Mouse (Mus musculus): ENCODE results near the gene Srek1. TPM values are rescaled to one million over a fixed set of nuclear protein-coding genes. Genes with fewer than 3 reads are reported as not detected.

Srek1 gene
- polyA plus RNA-seq, 1 experiment from 2014 or later = 17.6 TPM

GRCm38 (mm10) chr13:103779922-103780585 is 5.6 kb upstream of the Srek1 start:
- H3K36me3 ChIP-seq (ENCODE audit: control insufficient read depth, insufficient read depth) = no peaks in the 10 kb centered on the region
- H3K27ac ChIP-seq (ENCODE audit: low read length) = no peak overlapping the region
- H3K27me3 ChIP-seq (ENCODE audit: control insufficient read depth, insufficient read depth, low read depth, low read length) = no peaks in the 10 kb centered on the region
- H3K4me3 ChIP-seq (ENCODE audit: low read depth, low read length) = no peak overlapping the region
- H3K4me1 ChIP-seq (ENCODE audit: control insufficient read depth, low read depth, low read length) = peaks cover under 1% of the 10 kb centered on the region; the same call in 1 of the 2 replicates
- no peak overlapping the region for H3K9ac ChIP-seq (ENCODE audit: low read depth, low read length)
- 25% methylated on average over 11 of the region's 11 CpGs for WGBS (ENCODE audit: insufficient replicate concordance)
- ATAC-seq (ENCODE audit: low read depth) = peak; percentile 43; the same call in 1 of the 2 replicates
- no peaks in the 10 kb centered on the region for H3K9me3 ChIP-seq (replicated peaks; ENCODE audit: control insufficient read depth, low read length)
- H3K4me2 ChIP-seq (ENCODE audit: low read depth, low read length) = no peak overlapping the region

DNA sequence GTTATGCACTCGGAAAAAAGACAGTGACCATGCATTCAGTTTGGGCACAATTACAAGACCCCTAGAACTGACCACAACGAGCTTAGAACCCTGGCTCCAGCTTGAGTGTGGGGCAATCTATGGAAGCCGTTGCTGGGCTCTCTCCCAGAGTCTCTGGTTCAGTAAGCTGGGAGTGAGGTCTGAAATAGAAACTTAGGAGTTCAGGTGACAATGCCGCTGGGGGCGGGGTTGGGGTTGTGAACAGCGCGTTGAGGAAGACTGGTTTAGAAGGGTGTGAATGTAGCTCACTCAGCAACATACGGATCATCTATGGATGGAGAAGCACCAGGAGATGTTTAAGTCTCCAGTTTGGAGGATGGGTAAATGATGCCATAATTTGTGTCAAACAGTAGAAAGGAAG is 2.7 kb upstream of the Srek1 start:
- no peaks in the 10 kb centered on the region for H3K27me3 ChIP-seq (ENCODE audit: control insufficient read depth, insufficient read depth, low read depth, low read length)
- WGBS (ENCODE audit: insufficient replicate concordance) = 58% methylated on average over 8 of the region's 8 CpGs
- no peaks in the 10 kb centered on the region for H3K36me3 ChIP-seq (ENCODE audit: control insufficient read depth, insufficient read depth)
- no peak overlapping the region for H3K4me3 ChIP-seq (ENCODE audit: low read depth, low read length)
- no peak for ATAC-seq (ENCODE audit: low read depth)
- H3K27ac ChIP-seq (ENCODE audit: low read length) = no peak overlapping the region
- no peak overlapping the region for H3K9ac ChIP-seq (ENCODE audit: low read depth, low read length)
- peaks cover 11% of the 10 kb centered on the region for H3K4me1 ChIP-seq (ENCODE audit: control insufficient read depth, low read depth, low read length)
- no peak overlapping the region for H3K4me2 ChIP-seq (ENCODE audit: low read depth, low read length)
- no peaks in the 10 kb centered on the region for H3K9me3 ChIP-seq (replicated peaks; ENCODE audit: control insufficient read depth, low read length)

DNA sequence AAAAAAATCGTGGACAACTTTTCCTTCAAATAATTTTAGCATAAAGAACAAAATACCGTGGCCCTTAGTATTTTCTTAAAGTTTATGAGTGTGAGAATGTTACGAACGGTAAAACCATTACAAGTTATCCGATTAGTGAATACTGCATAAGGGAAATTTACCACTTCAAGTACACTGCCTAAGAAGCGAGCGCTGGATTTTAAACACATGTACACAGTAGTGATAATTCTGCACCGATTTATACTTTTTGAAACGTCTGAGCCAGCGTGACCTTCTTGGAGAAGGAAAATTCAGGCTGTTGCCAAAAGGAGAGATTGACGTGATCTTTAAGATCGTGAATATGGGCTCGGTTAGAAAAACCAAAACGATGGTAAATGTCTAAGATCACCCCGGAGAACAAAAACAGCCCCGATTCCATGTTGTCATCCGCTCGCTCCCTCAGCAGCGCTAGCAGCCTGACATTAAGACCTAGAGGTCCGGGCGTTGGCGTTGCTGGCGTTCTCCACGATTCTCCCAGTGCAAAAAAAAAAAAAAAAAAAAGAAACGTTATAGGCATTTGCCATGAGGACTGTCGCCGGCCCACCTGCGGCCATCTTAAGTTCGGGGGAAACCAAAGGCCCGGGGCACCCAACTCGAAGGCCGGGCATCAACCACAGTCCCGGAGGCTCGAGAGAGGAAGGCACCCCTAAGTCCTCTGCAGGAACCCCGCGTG is 845 bp downstream of the Srek1 start:
- no peaks in the 10 kb centered on the region for H3K9me3 ChIP-seq (replicated peaks; ENCODE audit: control insufficient read depth, low read length)
- H3K4me3 ChIP-seq (ENCODE audit: low read depth, low read length) = peak overlapping the region; percentile 87
- H3K27me3 ChIP-seq (ENCODE audit: control insufficient read depth, insufficient read depth, low read depth, low read length) = no peaks in the 10 kb centered on the region
- WGBS (ENCODE audit: insufficient replicate concordance) = under 1% methylated on average over 36 of the region's 36 CpGs
- ATAC-seq (ENCODE audit: low read depth) = peak; percentile 51
- H3K4me1 ChIP-seq (ENCODE audit: control insufficient read depth, low read depth, low read length) = peaks cover 21% of the 10 kb centered on the region
- H3K27ac ChIP-seq (ENCODE audit: low read length) = peak overlapping the region; percentile 97
- H3K36me3 ChIP-seq (ENCODE audit: control insufficient read depth, insufficient read depth) = no peaks in the 10 kb centered on the region
- H3K4me2 ChIP-seq (ENCODE audit: low read depth, low read length) = peak overlapping the region; percentile 81
- peak overlapping the region; percentile 93 for H3K9ac ChIP-seq (ENCODE audit: low read depth, low read length)

DNA sequence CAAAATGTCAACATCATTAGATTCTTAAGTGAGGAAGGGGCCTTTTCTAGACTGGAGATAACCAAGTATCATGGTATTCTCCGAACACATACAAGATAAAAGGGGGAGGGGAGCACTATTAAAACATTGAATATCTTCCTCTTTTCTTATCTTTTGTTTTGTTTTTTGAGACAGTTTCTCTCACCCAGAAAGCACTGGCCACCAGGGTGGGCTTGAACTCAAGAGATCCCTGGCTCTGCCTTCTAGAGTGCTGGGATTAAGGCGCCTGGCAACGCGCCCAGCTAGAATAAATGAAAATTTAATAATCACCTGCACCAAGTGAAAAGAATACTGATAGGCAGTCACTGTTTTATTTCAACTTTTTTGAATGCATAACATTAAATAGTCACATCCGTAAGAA is 1.5 kb downstream of the Srek1 start:
- peak overlapping the region; percentile 57 for H3K9ac ChIP-seq (ENCODE audit: low read depth, low read length)
- H3K4me1 ChIP-seq (ENCODE audit: control insufficient read depth, low read depth, low read length) = peaks cover 21% of the 10 kb centered on the region
- 39% methylated on average over 5 of the region's 5 CpGs for WGBS (ENCODE audit: insufficient replicate concordance)
- peak overlapping the region; percentile 81 for H3K4me2 ChIP-seq (ENCODE audit: low read depth, low read length)
- no peaks in the 10 kb centered on the region for H3K9me3 ChIP-seq (replicated peaks; ENCODE audit: control insufficient read depth, low read length)
- H3K27me3 ChIP-seq (ENCODE audit: control insufficient read depth, insufficient read depth, low read depth, low read length) = no peaks in the 10 kb centered on the region
- peak overlapping the region; percentile 87 for H3K4me3 ChIP-seq (ENCODE audit: low read depth, low read length)
- H3K27ac ChIP-seq (ENCODE audit: low read length) = no peak overlapping the region
- no peak for ATAC-seq (ENCODE audit: low read depth)
- H3K36me3 ChIP-seq (ENCODE audit: control insufficient read depth, insufficient read depth) = no peaks in the 10 kb centered on the region

- ATAC-seq (ENCODE audit: low read depth) = no peak
- no peak overlapping the region for H3K9ac ChIP-seq (ENCODE audit: low read depth, low read length)
- H3K27me3 ChIP-seq (ENCODE audit: control insufficient read depth, insufficient read depth, low read depth, low read length) = no peaks in the 10 kb centered on the region
These were observed 3.6 kb downstream of the Srek1 start for GRCm38 (mm10) chr13:103770821-103771220.

DNA sequence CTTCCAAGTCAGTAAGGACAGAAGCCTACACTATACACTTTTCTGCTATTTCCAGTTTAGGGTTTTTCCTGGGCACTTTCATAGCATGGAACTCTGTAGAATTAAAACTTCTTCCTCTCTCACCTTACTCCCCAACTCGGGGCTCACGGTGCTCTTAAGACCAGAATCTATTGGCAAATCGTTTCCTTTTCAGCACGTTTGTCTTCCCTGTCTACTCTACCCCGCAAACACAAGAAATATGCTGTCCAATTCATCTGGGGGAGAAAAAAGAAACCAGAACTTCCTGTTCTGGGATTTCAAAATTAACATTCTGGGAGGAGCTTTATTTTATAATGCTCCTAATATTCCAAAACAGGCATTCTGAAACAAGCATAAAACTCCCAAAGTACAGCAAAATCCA is 6.5 kb downstream of the Srek1 start:
- ATAC-seq (ENCODE audit: low read depth) = no peak
- 42% methylated on average over 5 of the region's 5 CpGs for WGBS (ENCODE audit: insufficient replicate concordance)
- 0 out of 2 replicates have a peak, but pooled peaks cover 7% of the 10 kb centered on the region for H3K36me3 ChIP-seq (ENCODE audit: control insufficient read depth, insufficient read depth)

More at GRCm38 (mm10) chr13:103770821-103771220, 3.6 kb downstream of the Srek1 start:
- Histone ChIP-seq H3K4me1 (ENCODE audit: control insufficient read depth, low read depth, low read length) (peaks cover 21% of the 10 kb centered on the region), H3K4me3 (ENCODE audit: low read depth, low read length) (no peak overlapping the region), H3K9me3 (replicated peaks; ENCODE audit: control insufficient read depth, low read length) (no peaks in the 10 kb centered on the region), H3K36me3 (ENCODE audit: control insufficient read depth, insufficient read depth) (0 out of 2 replicates have a peak, but pooled peaks cover 4% of the 10 kb centered on the region), H3K27ac (ENCODE audit: low read length) (no peak overlapping the region), H3K4me2 (ENCODE audit: low read depth, low read length) (no peak overlapping the region)

DNA sequence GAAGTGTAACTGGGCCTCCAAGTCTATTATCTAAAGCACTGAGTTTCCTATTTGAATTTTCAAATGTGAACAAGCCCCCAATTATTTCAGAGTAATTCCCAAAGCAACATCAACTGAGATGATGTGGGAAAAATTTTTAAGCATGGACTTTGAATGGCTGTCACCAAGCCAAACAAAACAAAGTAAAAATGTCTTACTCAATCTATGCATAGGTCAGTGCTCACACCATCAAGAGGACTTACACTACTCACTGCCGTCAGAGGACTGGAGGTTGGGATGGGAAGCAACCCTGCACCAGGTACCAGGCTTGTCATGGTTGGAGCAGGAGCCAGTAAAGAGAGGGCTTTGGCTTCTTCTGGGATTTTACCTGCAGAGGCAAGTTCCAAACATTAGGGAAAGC is 10.8 kb downstream of the Srek1 start:
- Histone ChIP-seq H3K9me3 (replicated peaks; ENCODE audit: control insufficient read depth, low read length) (no peaks in the 10 kb centered on the region), H3K36me3 (ENCODE audit: control insufficient read depth, insufficient read depth) (peaks cover 25% of the 10 kb centered on the region), H3K27ac (ENCODE audit: low read length) (no peak overlapping the region), H3K4me1 (ENCODE audit: control insufficient read depth, low read depth, low read length) (no peaks in the 10 kb centered on the region), H3K4me2 (ENCODE audit: low read depth, low read length) (no peak overlapping the region), H3K4me3 (ENCODE audit: low read depth, low read length) (no peak overlapping the region), H3K9ac (ENCODE audit: low read depth, low read length) (no peak overlapping the region), H3K27me3 (ENCODE audit: control insufficient read depth, insufficient read depth, low read depth, low read length) (no peaks in the 10 kb centered on the region)
- peak; percentile 74 for ATAC-seq (ENCODE audit: low read depth)
- 75% methylated on average over 1 of the region's 1 CpGs for WGBS (ENCODE audit: insufficient replicate concordance)

More for the DNA sequence above, 6.5 kb downstream of the Srek1 start:
- Histone ChIP-seq H3K4me3 (ENCODE audit: low read depth, low read length) (no peak overlapping the region), H3K4me1 (ENCODE audit: control insufficient read depth, low read depth, low read length) (peaks cover 16% of the 10 kb centered on the region), H3K27me3 (ENCODE audit: control insufficient read depth, insufficient read depth, low read depth, low read length) (no peaks in the 10 kb centered on the region), H3K9ac (ENCODE audit: low read depth, low read length) (no peak overlapping the region), H3K27ac (ENCODE audit: low read length) (no peak overlapping the region), H3K9me3 (replicated peaks; ENCODE audit: control insufficient read depth, low read length) (no peaks in the 10 kb centered on the region), H3K4me2 (ENCODE audit: low read depth, low read length) (no peak overlapping the region)

GRCm38 (mm10) chr13:103761971-103762370 is 12.4 kb downstream of the Srek1 start:
- no peak overlapping the region for H3K9ac ChIP-seq (ENCODE audit: low read depth, low read length)
- no peak for ATAC-seq (ENCODE audit: low read depth)
- no peaks in the 10 kb centered on the region for H3K9me3 ChIP-seq (replicated peaks; ENCODE audit: control insufficient read depth, low read length)
- no peak overlapping the region for H3K27ac ChIP-seq (ENCODE audit: low read length)
- peaks cover 32% of the 10 kb centered on the region for H3K36me3 ChIP-seq (ENCODE audit: control insufficient read depth, insufficient read depth)
- no peak overlapping the region for H3K4me2 ChIP-seq (ENCODE audit: low read depth, low read length)
- H3K27me3 ChIP-seq (ENCODE audit: control insufficient read depth, insufficient read depth, low read depth, low read length) = no peaks in the 10 kb centered on the region
- WGBS (ENCODE audit: insufficient replicate concordance) = 53% methylated on average over 10 of the region's 10 CpGs
- no peaks in the 10 kb centered on the region for H3K4me1 ChIP-seq (ENCODE audit: control insufficient read depth, low read depth, low read length)
- no peak overlapping the region for H3K4me3 ChIP-seq (ENCODE audit: low read depth, low read length)

DNA sequence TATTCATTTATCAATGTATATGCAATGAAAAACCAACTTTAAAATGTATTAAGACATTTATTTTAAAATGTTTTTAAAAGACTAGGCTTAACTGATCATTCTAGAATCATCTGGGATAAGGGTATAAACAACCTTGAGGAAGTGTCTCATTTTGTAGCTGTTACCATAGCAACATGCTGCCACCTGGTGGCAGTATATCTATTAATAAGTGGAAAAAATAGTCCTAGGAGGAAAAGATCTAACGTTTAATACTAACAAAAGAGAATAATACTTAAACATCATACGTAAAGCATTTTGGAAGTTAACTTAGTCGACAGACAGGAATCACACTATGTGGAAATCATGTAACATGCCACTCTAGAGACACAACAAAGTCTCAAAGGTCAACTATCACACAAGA is 23.0 kb downstream of the Srek1 start:
- Histone ChIP-seq H3K27ac (ENCODE audit: low read length) (no peak overlapping the region), H3K4me2 (ENCODE audit: low read depth, low read length) (no peak overlapping the region), H3K36me3 (ENCODE audit: control insufficient read depth, insufficient read depth) (peaks cover 32% of the 10 kb centered on the region), H3K9ac (ENCODE audit: low read depth, low read length) (no peak overlapping the region), H3K4me1 (ENCODE audit: control insufficient read depth, low read depth, low read length) (no peaks in the 10 kb centered on the region), H3K9me3 (replicated peaks; ENCODE audit: control insufficient read depth, low read length) (no peaks in the 10 kb centered on the region), H3K4me3 (ENCODE audit: low read depth, low read length) (no peak overlapping the region), H3K27me3 (ENCODE audit: control insufficient read depth, insufficient read depth, low read depth, low read length) (no peaks in the 10 kb centered on the region)
- 46% methylated on average over 3 of the region's 3 CpGs for WGBS (ENCODE audit: insufficient replicate concordance)
- ATAC-seq (ENCODE audit: low read depth) = no peak

Data from liver, embryonic 16.5 days (tissue).